In the genomic region with DNA sequence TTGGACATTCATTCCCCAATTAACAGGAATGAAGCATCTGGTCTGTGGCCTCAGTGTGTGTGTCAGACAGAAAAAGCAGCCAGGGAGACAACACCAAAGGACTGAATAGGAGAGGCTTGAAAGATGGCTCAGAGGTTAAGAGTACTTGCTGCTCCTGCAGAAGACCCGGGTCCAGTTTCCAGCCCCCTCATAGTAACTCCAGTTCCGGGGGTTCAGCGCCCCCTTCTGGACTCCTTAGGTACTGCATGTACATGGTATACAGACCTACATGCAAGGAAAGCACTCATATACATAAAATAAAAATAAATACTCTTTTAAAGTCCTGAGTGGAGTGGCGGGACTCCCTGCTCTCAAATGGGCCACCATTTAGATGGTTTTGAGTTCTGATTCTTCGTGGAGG, we compare ENCODE assay signal across 12 mouse cellular contexts.
DNase-seq lines count a peak whose midpoint lies in the region; ATAC-seq and TF ChIP-seq lines count a peak whose summit lies in the region.
"Had no signal": no experiment of that assay in that cellular context is flagged by ENCODE, and none has a peak within 500 bp of the region (broad histone marks: within the 10 kb centered on the region; RNA-seq: fewer than 3 reads in every experiment).

No protein-coding gene starts in this region.

- ATAC-seq in midbrain, embryonic 15.5 days (replicated peaks), result no peak

- intact Hi-C loops in gastrocnemius, adult 2 months (cut with DNase I), result loop anchor here (5.0 kb wide), 1 partner anchor 74 kb away; no protein-coding TSS in a partner anchor
- intact Hi-C loops in gastrocnemius, postnatal 36 days (cut with DNase I), result no loop called here

- TF ChIP-seq CTCF in gastrocnemius, adult 2 months (IDR thresholded peaks at IDR 0.05), result peak; percentile 65
- TF ChIP-seq CTCF in cortical plate, adult 2 months (IDR thresholded peaks at IDR 0.05; ENCODE audit: extremely low read depth, insufficient read depth, low read length), result 0 out of 2 replicates have a peak, but pooled peaks have one; percentile 6

- no peaks in the 10 kb centered on the region for H3K4me1 ChIP-seq in midbrain, embryonic 10.5 days
- H3K4me1 ChIP-seq in midbrain, embryonic 15.5 days, result no peaks in the 10 kb centered on the region
- no peaks in the 10 kb centered on the region for H3K4me1 ChIP-seq in cortical plate, adult 2 months (ENCODE audit: control insufficient read depth, insufficient read depth, low read length)
- H3K4me1 ChIP-seq: heart, embryonic 13.5 days; neural tube, embryonic 13.5 days; stomach, embryonic 15.5 days had no signal

- no peak overlapping the region for H3K4me2 ChIP-seq in midbrain, embryonic 15.5 days
- H3K4me2 ChIP-seq: heart, embryonic 13.5 days; neural tube, embryonic 13.5 days; stomach, embryonic 15.5 days had no signal

- H3K36me3 ChIP-seq in midbrain, embryonic 10.5 days, result no peaks in the 10 kb centered on the region
- no peaks in the 10 kb centered on the region for H3K36me3 ChIP-seq in midbrain, embryonic 15.5 days (replicated peaks)
- H3K36me3 ChIP-seq: G1E; heart, embryonic 13.5 days; neural tube, embryonic 13.5 days; stomach, embryonic 15.5 days had no signal

- no peak overlapping the region for H3K27ac ChIP-seq in gastrocnemius, adult 2 months
- H3K27ac ChIP-seq in midbrain, embryonic 10.5 days (replicated peaks), result no peak overlapping the region
- no peak overlapping the region for H3K27ac ChIP-seq in midbrain, embryonic 15.5 days
- H3K27ac ChIP-seq in cortical plate, adult 2 months (ENCODE audit: insufficient read depth, low read length), result no peak overlapping the region
- H3K27ac ChIP-seq: heart, embryonic 13.5 days; neural tube, embryonic 13.5 days; stomach, embryonic 15.5 days had no signal

- 27% methylated on average over 5 of the region's 5 CpGs for WGBS in midbrain, embryonic 10.5 days
- 20% methylated on average over 5 of the region's 5 CpGs for WGBS in midbrain, embryonic 15.5 days

- DNase-seq in gastrocnemius, adult 2 months, result no peak
- no peak for DNase-seq in gastrocnemius, postnatal 36 days
- DNase-seq in midbrain, embryonic 10.5 days (ENCODE audit: low spot score), result peak; percentile 19
- DNase-seq in thymus, postnatal 25 days, result peak; percentile 46
- DNase-seq in urinary bladder, postnatal 4 days (ENCODE audit: low spot score in 2 of 2), result no peak
- no peak for DNase-seq in ovary, adult 18-20 months (ENCODE audit: low spot score)

- no peak overlapping the region for H3K9ac ChIP-seq in midbrain, embryonic 15.5 days
- H3K9ac ChIP-seq: heart, embryonic 13.5 days; neural tube, embryonic 13.5 days; stomach, embryonic 15.5 days had no signal

- no peak overlapping the region for H3K4me3 ChIP-seq in gastrocnemius, adult 2 months
- H3K4me3 ChIP-seq in midbrain, embryonic 10.5 days, result no peak overlapping the region
- H3K4me3 ChIP-seq in midbrain, embryonic 15.5 days, result no peak overlapping the region
- no peak overlapping the region for H3K4me3 ChIP-seq in cortical plate, adult 2 months (ENCODE audit: insufficient read depth, low read length)
- H3K4me3 ChIP-seq: heart, embryonic 13.5 days; neural tube, embryonic 13.5 days; stomach, embryonic 15.5 days had no signal

- no peaks in the 10 kb centered on the region for H3K27me3 ChIP-seq in midbrain, embryonic 10.5 days (ENCODE audit: low read depth, poor library complexity, severe bottlenecking)
- no peaks in the 10 kb centered on the region for H3K27me3 ChIP-seq in midbrain, embryonic 15.5 days (replicated peaks)
- H3K27me3 ChIP-seq: stomach, embryonic 15.5 days had no signal

- TF ChIP-seq POLR2A in cortical plate, adult 2 months (IDR thresholded peaks at IDR 0.05; ENCODE audit: extremely low read depth, insufficient read depth, low read length), result no peak

- no peaks in the 10 kb centered on the region for H3K9me3 ChIP-seq in midbrain, embryonic 10.5 days (replicated peaks)
- H3K9me3 ChIP-seq in midbrain, embryonic 15.5 days, result no peaks in the 10 kb centered on the region
- H3K9me3 ChIP-seq: heart, embryonic 13.5 days; neural tube, embryonic 13.5 days; stomach, embryonic 15.5 days had no signal

Comparison
In these comparisons a context has a peak if more than half of its experiments do, and no peak if none do; other contexts are left out.
1. DNase-seq: peak in midbrain, embryonic 10.5 days (single experiment) and thymus, postnatal 25 days (single experiment); none in gastrocnemius, adult 2 months (single experiment), gastrocnemius, postnatal 36 days (0 of 2), urinary bladder, postnatal 4 days (0 of 2) and ovary, adult 18-20 months (single experiment).